Mouse (Mus musculus) MEL (cell line): ENCODE data around the gene Tas1r2. TPM values are rescaled to one million over a fixed set of nuclear protein-coding genes. Genes with fewer than 3 reads are reported as not detected.
A peak's percentile ranks its signal among the peaks of the same experiment; 100 is the strongest.

ENCODE experiments used
- DNase-seq: peaks from one replicate; pipeline ENCODE4 v3.0.0; 2011; ENCODE audit warnings: low read depth, low spot score
- H3K27ac ChIP-seq: 2 replicates; pipeline ENCODE4 v1.5.1; 2012; ENCODE audit warnings: low read depth, mild to moderate bottlenecking, control low read depth, low read length, moderate library complexity; ENCODE audit not compliant: control insufficient read depth
- H3K27me3 ChIP-seq, 2 experiments: fragments of 150-350 bp in 1 of 2; sonication (generic) in 1 of 2; 2 replicates each; pipeline ENCODE4 v1.6.1; 2012; ENCODE audit warnings: low read length in 2 of 2, mild to moderate bottlenecking in 2 of 2, improper control_type of control experiment in 1 of 2, moderate library complexity in 1 of 2; ENCODE audit not compliant: insufficient read depth in 2 of 2, control insufficient read depth in 1 of 2
- H3K36me3 ChIP-seq, 2 experiments: 2 replicates each; pipeline ENCODE4 v1.6.1; 2012 to 2014; ENCODE audit warnings: low read length in 2 of 2, improper control_type of control experiment in 1 of 2, inconsistent platforms in 1 of 2, mild to moderate bottlenecking in 1 of 2; ENCODE audit not compliant: insufficient read depth in 2 of 2, control insufficient read depth in 1 of 2
- H3K4me1 ChIP-seq, 2 experiments: fragments of 150-350 bp in 1 of 2; sonication (generic) in 1 of 2; 2 replicates each; pipeline ENCODE4 v1.6.1; 2012; ENCODE audit warnings: low read length in 2 of 2, improper control_type of control experiment in 1 of 2, mild to moderate bottlenecking in 1 of 2; ENCODE audit not compliant: insufficient read depth in 2 of 2, control insufficient read depth in 1 of 2
- H3K4me3 ChIP-seq, 2 experiments: fragments of 150-350 bp in 1 of 2; sonication (generic) in 1 of 2; 2 replicates each; pipeline ENCODE4 v1.5.1; 2012; ENCODE audit warnings: low read depth in 2 of 2, low read length in 2 of 2, mild to moderate bottlenecking in 2 of 2, moderate library complexity in 2 of 2, control low read depth in 1 of 2, improper control_type of control experiment in 1 of 2; ENCODE audit not compliant: control insufficient read depth in 1 of 2, insufficient read depth in 1 of 2
- H3K79me2 ChIP-seq: 2 replicates; pipeline ENCODE4 v1.6.1; 2012; ENCODE audit warnings: mild to moderate bottlenecking, low read length, moderate library complexity; ENCODE audit not compliant: control insufficient read depth, poor library complexity, insufficient read depth
- H3K9ac ChIP-seq: 2 replicates; pipeline ENCODE4 v1.6.1; 2012; ENCODE audit warnings: low read depth, mild to moderate bottlenecking, control low read depth, low read length, moderate library complexity; ENCODE audit not compliant: control insufficient read depth, poor library complexity, severe bottlenecking
- H3K9me3 ChIP-seq: fragments of 150-350 bp; sonication (generic); replicated peaks from 2 replicates; pipeline ENCODE4 v1.6.1; 2012; ENCODE audit warnings: mild to moderate bottlenecking, low read length, improper control_type of control experiment, moderate library complexity; ENCODE audit not compliant: insufficient read depth
- CHD1 ChIP-seq: IDR thresholded peaks from 2 replicates; pipeline ENCODE4 v1.6.1; 2012; ENCODE audit warnings: low read depth, mild to moderate bottlenecking, inconsistent platforms, low read length, improper control_type of control experiment
- CHD2 ChIP-seq: IDR thresholded peaks from 2 replicates; pipeline ENCODE4 v1.6.1; 2011; ENCODE audit warnings: low read length, improper control_type of control experiment
- ELF1 ChIP-seq: IDR thresholded peaks from 2 replicates; pipeline ENCODE4 v1.6.1; 2014; ENCODE audit warnings: low read depth, mild to moderate bottlenecking, inconsistent platforms, low read length, improper control_type of control experiment, moderate library complexity
- EP300 ChIP-seq, 2 experiments: IDR thresholded peaks; 2 replicates each; pipeline ENCODE4 v1.6.1; 2011; ENCODE audit warnings: improper control_type of control experiment in 2 of 2, low read length in 2 of 2, low read depth in 1 of 2, mild to moderate bottlenecking in 1 of 2
- GATA1 ChIP-seq: IDR thresholded peaks from 2 replicates; pipeline ENCODE4 v1.6.1; 2011; ENCODE audit warnings: low read depth, low read length, improper control_type of control experiment
- MAFK ChIP-seq: IDR thresholded peaks from 2 replicates; pipeline ENCODE4 v1.6.1; 2011; ENCODE audit warnings: low read depth, mild to moderate bottlenecking, low read length, improper control_type of control experiment, borderline replicate concordance
- MAZ ChIP-seq: IDR thresholded peaks from 2 replicates; pipeline ENCODE4 v1.6.1; 2012; ENCODE audit warnings: low read depth, mild to moderate bottlenecking, inconsistent platforms, low read length, improper control_type of control experiment
- MXI1 ChIP-seq: IDR thresholded peaks from 2 replicates; pipeline ENCODE4 v1.6.1; 2011; ENCODE audit warnings: mild to moderate bottlenecking, low read depth, low read length, improper control_type of control experiment
- MYC ChIP-seq: IDR thresholded peaks from 2 replicates; pipeline ENCODE4 v1.6.1; 2011; ENCODE audit warnings: low read depth, mild to moderate bottlenecking, low read length, improper control_type of control experiment, moderate library complexity
- NELFE ChIP-seq: IDR thresholded peaks from 2 replicates; pipeline ENCODE4 v1.6.1; 2011; ENCODE audit warnings: low read depth, low read length, improper control_type of control experiment
- NRF1 ChIP-seq: IDR thresholded peaks from 2 replicates; pipeline ENCODE4 v1.6.1; 2014; ENCODE audit warnings: low read depth, mild to moderate bottlenecking, inconsistent platforms, low read length, improper control_type of control experiment, moderate library complexity; ENCODE audit not compliant: poor library complexity, insufficient read depth, severe bottlenecking
- POLR2AphosphoS2 ChIP-seq: IDR thresholded peaks from 2 replicates; pipeline ENCODE4 v1.6.1; 2011; ENCODE audit warnings: low read length, improper control_type of control experiment
- RCOR1 ChIP-seq: IDR thresholded peaks from 2 replicates; pipeline ENCODE4 v1.6.1; 2012; ENCODE audit warnings: low read depth, mild to moderate bottlenecking, inconsistent platforms, low read length, improper control_type of control experiment
- TAL1 ChIP-seq: IDR thresholded peaks from 2 replicates; pipeline ENCODE4 v1.6.1; 2012; ENCODE audit warnings: mild to moderate bottlenecking, inconsistent platforms, low read length, moderate library complexity, mixed read lengths
- TBP ChIP-seq: IDR thresholded peaks from 2 replicates; pipeline ENCODE4 v1.8.0; 2011; ENCODE audit warnings: low read depth, low read length, improper control_type of control experiment
- USF2 ChIP-seq, 2 experiments: IDR thresholded peaks; 2 replicates each; pipeline ENCODE4 v1.6.1; 2011 to 2012; ENCODE audit warnings: improper control_type of control experiment in 2 of 2, low read length in 2 of 2, borderline replicate concordance in 1 of 2, inconsistent platforms in 1 of 2, low read depth in 1 of 2, mild to moderate bottlenecking in 1 of 2; ENCODE audit not compliant: insufficient read depth in 1 of 2
- ZC3H11A ChIP-seq: IDR thresholded peaks from 2 replicates; pipeline ENCODE4 v1.6.1; 2012; ENCODE audit warnings: low read depth, mild to moderate bottlenecking, inconsistent platforms, low read length, improper control_type of control experiment
- ZKSCAN1 ChIP-seq: IDR thresholded peaks from 2 replicates; pipeline ENCODE4 v1.6.1; 2012; ENCODE audit warnings: low read depth, mild to moderate bottlenecking, inconsistent platforms, low read length, improper control_type of control experiment, moderate library complexity
- ZMIZ1 ChIP-seq: IDR thresholded peaks from 2 replicates; pipeline ENCODE4 v1.6.1; 2012; ENCODE audit warnings: low read depth, mild to moderate bottlenecking, inconsistent platforms, low read length, improper control_type of control experiment, moderate library complexity
- ZNF384 ChIP-seq: IDR thresholded peaks from 2 replicates; pipeline ENCODE4 v1.6.1; 2012; ENCODE audit warnings: low read depth, mild to moderate bottlenecking, inconsistent platforms, low read length, improper control_type of control experiment
- polyA plus RNA-seq, 2 experiments: library from polyadenylated mRNA; stranded (reverse) in 1 of 2; unstranded in 1 of 2; fragments of >175 nt in 1 of 2; fragments of >200 nt in 1 of 2; gene quantifications; 2 replicates each; pipeline versions ENCODE4 v1.2.1 to v1.2.4; 2012; ENCODE audit warnings: low replicate concordance in 2 of 2, low read depth in 1 of 2; ENCODE audit not compliant: insufficient read length in 2 of 2, insufficient read depth in 1 of 2, missing spikeins in 1 of 2
- total RNA-seq: library from RNA; depleted of rRNA; stranded (reverse); fragments of 300-350 nt; gene quantifications from 2 replicates; pipeline ENCODE4 v1.2.3, GENCODE M21; 2012

Gene Tas1r2
- total and polyA plus RNA-seq, 3 experiments: not detected

GRCm38 (mm10) chr4:139622373-139623282 lies 30.7 kb upstream of the Tas1r2 start, which contains the start of gene Aldh4a1 (continued):
- TF ChIP-seq EP300 (IDR thresholded peaks at IDR 0.05; ENCODE audit: low read depth in 1 of 2, low read length in 2 of 2) (peak; percentile 49 to 69; a peak in 2 of 4 replicates), TAL1 (peak; percentile 46; the same call in 1 of the 2 replicates), MAZ (peak; percentile 59; the same call in 1 of the 2 replicates), NRF1 (peak; percentile 65)

- H3K36me3 ChIP-seq: peaks cover 0 to 5% of the 10 kb centered on the region in 2 experiments; a peak in 2 of 4 replicates
- no peaks in the 10 kb centered on the region for H3K27me3 ChIP-seq
- H3K9me3 ChIP-seq: no peaks in the 10 kb centered on the region
- H3K9ac ChIP-seq: peak overlapping the region; percentile 79
- H3K4me3 ChIP-seq: peak overlapping the region; percentile 73 to 93
- H3K79me2 ChIP-seq: no peaks in the 10 kb centered on the region; the same call in 1 of the 2 replicates
- no peak overlapping the region for H3K27ac ChIP-seq
- no peak for DNase-seq
- H3K4me1 ChIP-seq: peaks cover 2 to 8% of the 10 kb centered on the region in 2 experiments; a peak in 3 of 4 replicates
- TF ChIP-seq ELF1 (no peak), MAZ (no peak), ZKSCAN1 (no peak), MXI1 (no peak), MAFK (no peak), ZMIZ1 (no peak), TAL1 (no peak), RCOR1 (no peak), MYC (no peak), ZNF384 (no peak), POLR2AphosphoS2 (no peak), EP300 (IDR thresholded peaks at IDR 0.05; ENCODE audit: low read depth in 1 of 2, low read length in 2 of 2) (no peak), CHD1 (no peak), ZC3H11A (no peak), CHD2 (no peak), GATA1 (no peak), USF2 (IDR thresholded peaks at IDR 0.05; ENCODE audit: borderline replicate concordance in 1 of 2, insufficient read depth in 1 of 2, low read depth in 1 of 2, low read length in 2 of 2) (no peak), NELFE (no peak), TBP (no peak)
- TF ChIP-seq, all 39 proteins: peak for 0
These were observed 29.8 kb upstream of the Tas1r2 start for GRCm38 (mm10) chr4:139623434-139624115.
